Mouse (Mus musculus): ENCODE measurements around the gene Rac2. TPM values are rescaled to one million over a fixed set of nuclear protein-coding genes. Genes with fewer than 3 reads are reported as not detected.

Gene Rac2
- polyA plus RNA-seq, 1 experiment, result 12.7 TPM

- no peaks in the 10 kb centered on the region for H3K36me3 ChIP-seq (ENCODE audit: control insufficient read depth)
- TF ChIP-seq TAL1 (IDR thresholded peaks at IDR 0.05; ENCODE audit: low read length) (no peak), GATA1 (IDR thresholded peaks at IDR 0.05; ENCODE audit: low read length) (no peak)
- H3K9me3 ChIP-seq (ENCODE audit: control insufficient read depth, low read length), result no peaks in the 10 kb centered on the region
- no peaks in the 10 kb centered on the region for H3K27me3 ChIP-seq (ENCODE audit: control insufficient read depth)
- no peak overlapping the region for H3K4me3 ChIP-seq (replicated peaks)
- peaks cover 7% of the 10 kb centered on the region for H3K4me1 ChIP-seq (ENCODE audit: control insufficient read depth)
Measured at GRCm38 (mm10) chr15:78591680-78592451, 19.3 kb upstream of the Rac2 start.

GRCm38 (mm10) chr15:78590785-78591184, 18.2 kb upstream of the Rac2 start:
- peaks cover 7% of the 10 kb centered on the region for H3K4me1 ChIP-seq (ENCODE audit: control insufficient read depth)

GRCm38 (mm10) chr15:78589936-78590335, 17.4 kb upstream of the Rac2 start:
- H3K27me3 ChIP-seq (ENCODE audit: control insufficient read depth), result no peaks in the 10 kb centered on the region
- TF ChIP-seq TAL1 (IDR thresholded peaks at IDR 0.05; ENCODE audit: low read length) (no peak), GATA1 (IDR thresholded peaks at IDR 0.05; ENCODE audit: low read length) (no peak)
- no peaks in the 10 kb centered on the region for H3K9me3 ChIP-seq (ENCODE audit: control insufficient read depth, low read length)
- H3K4me3 ChIP-seq (replicated peaks), result no peak overlapping the region
- peaks cover 7% of the 10 kb centered on the region for H3K4me1 ChIP-seq (ENCODE audit: control insufficient read depth)
- no peaks in the 10 kb centered on the region for H3K36me3 ChIP-seq (ENCODE audit: control insufficient read depth)

More at GRCm38 (mm10) chr15:78590785-78591184, 18.2 kb upstream of the Rac2 start:
- Histone ChIP-seq H3K27me3 (ENCODE audit: control insufficient read depth) (no peaks in the 10 kb centered on the region), H3K36me3 (ENCODE audit: control insufficient read depth) (no peaks in the 10 kb centered on the region), H3K9me3 (ENCODE audit: control insufficient read depth, low read length) (no peaks in the 10 kb centered on the region), H3K4me3 (replicated peaks) (no peak overlapping the region)
- TF ChIP-seq GATA1 (IDR thresholded peaks at IDR 0.05; ENCODE audit: low read length) (no peak), TAL1 (IDR thresholded peaks at IDR 0.05; ENCODE audit: low read length) (no peak)

DNA sequence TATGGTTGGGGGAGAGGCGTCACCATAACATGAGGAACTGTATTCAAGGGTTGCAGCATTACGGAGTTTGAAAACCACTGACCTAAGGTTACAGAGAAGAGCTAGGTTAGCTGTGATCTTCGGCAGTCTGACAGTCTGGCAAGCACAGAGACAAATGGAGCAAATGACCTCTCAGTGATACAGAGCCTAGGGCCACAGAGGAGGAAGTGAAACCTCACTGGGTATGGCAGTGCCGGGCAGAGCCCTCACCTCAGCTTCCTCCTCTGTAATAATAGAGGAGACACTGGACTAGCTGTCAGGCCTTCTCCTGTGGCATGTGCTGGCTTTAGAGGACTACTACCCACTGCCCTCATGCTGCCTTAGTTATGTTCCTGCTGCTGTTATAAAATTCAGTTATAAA, 16.3 kb upstream of the Rac2 start:
- no peaks in the 10 kb centered on the region for H3K36me3 ChIP-seq (ENCODE audit: control insufficient read depth)
- no peaks in the 10 kb centered on the region for H3K27me3 ChIP-seq (ENCODE audit: control insufficient read depth)
- TF ChIP-seq GATA1 (IDR thresholded peaks at IDR 0.05; ENCODE audit: low read length) (no peak), TAL1 (IDR thresholded peaks at IDR 0.05; ENCODE audit: low read length) (no peak)
- no peaks in the 10 kb centered on the region for H3K9me3 ChIP-seq (ENCODE audit: control insufficient read depth, low read length)
- peaks cover 7% of the 10 kb centered on the region for H3K4me1 ChIP-seq (ENCODE audit: control insufficient read depth)
- H3K4me3 ChIP-seq (replicated peaks), result no peak overlapping the region

DNA sequence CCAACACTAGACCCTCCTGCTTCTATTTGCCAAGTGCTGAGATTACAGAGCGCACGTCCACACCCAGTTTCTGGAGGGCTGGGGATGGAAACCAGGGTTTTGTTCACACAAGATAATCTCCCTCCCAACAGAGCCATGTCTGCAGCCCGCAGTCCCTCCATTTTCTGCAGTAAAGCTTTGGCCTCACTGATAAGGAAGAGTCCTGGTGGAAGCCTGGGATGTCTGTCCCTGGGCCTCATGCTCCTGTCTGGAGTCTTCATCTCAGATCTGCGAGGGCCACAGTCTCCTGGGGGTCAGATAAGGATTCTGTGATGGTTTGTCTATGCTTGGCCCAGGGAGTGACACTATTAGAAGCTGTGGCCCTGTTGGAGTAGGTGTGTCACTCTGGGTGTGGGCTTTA, 15.5 kb upstream of the Rac2 start:
- Histone ChIP-seq H3K27me3 (ENCODE audit: control insufficient read depth) (no peaks in the 10 kb centered on the region), H3K4me3 (replicated peaks) (no peak overlapping the region), H3K4me1 (ENCODE audit: control insufficient read depth) (peaks cover 7% of the 10 kb centered on the region), H3K36me3 (ENCODE audit: control insufficient read depth) (no peaks in the 10 kb centered on the region), H3K9me3 (ENCODE audit: control insufficient read depth, low read length) (no peaks in the 10 kb centered on the region)
- no peak for TF ChIP-seq TAL1 (IDR thresholded peaks at IDR 0.05; ENCODE audit: low read length)
- TF ChIP-seq GATA1 (IDR thresholded peaks at IDR 0.05; ENCODE audit: low read length), result no peak

GRCm38 (mm10) chr15:78587050-78587994, 14.7 kb upstream of the Rac2 start:
- Histone ChIP-seq H3K36me3 (ENCODE audit: control insufficient read depth) (no peaks in the 10 kb centered on the region), H3K9me3 (ENCODE audit: control insufficient read depth, low read length) (no peaks in the 10 kb centered on the region), H3K27me3 (ENCODE audit: control insufficient read depth) (no peaks in the 10 kb centered on the region), H3K4me3 (replicated peaks) (no peak overlapping the region), H3K4me1 (ENCODE audit: control insufficient read depth) (peaks cover 7% of the 10 kb centered on the region)
- TF ChIP-seq GATA1 (IDR thresholded peaks at IDR 0.05; ENCODE audit: low read length), result no peak
- TF ChIP-seq TAL1 (IDR thresholded peaks at IDR 0.05; ENCODE audit: low read length), result no peak

DNA sequence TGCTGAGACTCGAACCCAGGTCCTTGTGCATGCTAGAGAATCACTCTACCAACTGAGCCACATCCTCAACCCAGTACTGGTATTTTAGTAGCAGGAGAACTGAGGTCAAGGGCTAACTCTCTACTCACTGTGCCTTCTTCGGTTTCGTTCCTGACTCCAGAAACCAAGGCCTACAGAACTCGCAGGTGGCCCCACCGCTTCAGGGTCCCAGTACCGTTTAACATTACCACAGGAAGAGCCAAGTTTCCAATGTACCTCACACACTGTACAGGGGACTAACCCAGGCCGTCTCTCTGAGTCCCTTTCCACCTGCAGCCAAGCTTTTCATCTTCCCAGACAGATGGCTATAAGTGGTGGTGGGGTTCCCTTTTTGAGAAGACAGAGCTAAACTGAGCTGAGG, 12.8 kb upstream of the Rac2 start:
- Histone ChIP-seq H3K27me3 (ENCODE audit: control insufficient read depth) (no peaks in the 10 kb centered on the region), H3K4me3 (replicated peaks) (no peak overlapping the region), H3K4me1 (ENCODE audit: control insufficient read depth) (peaks cover 19% of the 10 kb centered on the region), H3K9me3 (ENCODE audit: control insufficient read depth, low read length) (no peaks in the 10 kb centered on the region), H3K36me3 (ENCODE audit: control insufficient read depth) (no peaks in the 10 kb centered on the region)
- TF ChIP-seq GATA1 (IDR thresholded peaks at IDR 0.05; ENCODE audit: low read length) (no peak), TAL1 (IDR thresholded peaks at IDR 0.05; ENCODE audit: low read length) (no peak)

GRCm38 (mm10) chr15:78583352-78583751, 10.8 kb upstream of the Rac2 start:
- Histone ChIP-seq H3K4me1 (ENCODE audit: control insufficient read depth) (peaks cover 25% of the 10 kb centered on the region), H3K27me3 (ENCODE audit: control insufficient read depth) (peaks cover 11% of the 10 kb centered on the region), H3K9me3 (ENCODE audit: control insufficient read depth, low read length) (no peaks in the 10 kb centered on the region), H3K36me3 (ENCODE audit: control insufficient read depth) (no peaks in the 10 kb centered on the region), H3K4me3 (replicated peaks) (no peak overlapping the region)
- TF ChIP-seq TAL1 (IDR thresholded peaks at IDR 0.05; ENCODE audit: low read length) (no peak), GATA1 (IDR thresholded peaks at IDR 0.05; ENCODE audit: low read length) (no peak)

GRCm38 (mm10) chr15:78576284-78576810, 3.8 kb upstream of the Rac2 start:
- TF ChIP-seq TAL1 (IDR thresholded peaks at IDR 0.05; ENCODE audit: low read length) (no peak), GATA1 (IDR thresholded peaks at IDR 0.05; ENCODE audit: low read length) (no peak)
- H3K4me3 ChIP-seq (replicated peaks), result no peak overlapping the region
- no peaks in the 10 kb centered on the region for H3K36me3 ChIP-seq (ENCODE audit: control insufficient read depth)
- H3K27me3 ChIP-seq (ENCODE audit: control insufficient read depth), result peaks cover 12% of the 10 kb centered on the region
- H3K4me1 ChIP-seq (ENCODE audit: control insufficient read depth), result peaks cover 33% of the 10 kb centered on the region
- H3K9me3 ChIP-seq (ENCODE audit: control insufficient read depth, low read length), result no peaks in the 10 kb centered on the region

All from erythroblast, embryonic 14.5 days (primary cell).